Mouse (Mus musculus) limb, embryonic 14.5 days (tissue): ENCODE measurements at regions not wholly inside any gene's neighbourhood (a gene's known extent, or its start where the extent isn't known, plus 50 kb on each side); places are given as distances from the start of the nearest gene placed in this dataset.

Experiments used
- ATAC-seq: fragments of 200-750 bp; cut with Nextera tagmentation; 2 replicates; pipeline ENCODE4 v1.8.0; 2017; ENCODE audit warnings: low read depth, moderate number of reproducible peaks, moderate TSS enrichment; ENCODE audit not compliant: low FRiP score
- DNase-seq: peaks from one replicate; pipeline ENCODE4 v3.0.0-alpha.2; 2015; ENCODE audit warnings: low spot score
- H3K27ac ChIP-seq: fragments of 300-500 bp; sonication (generic); replicated peaks from 2 replicates; pipeline ENCODE4 v1.5.1; 2014; ENCODE audit warnings: low read depth, mild to moderate bottlenecking, low read length, moderate library complexity, mixed read lengths
- H3K27me3 ChIP-seq: fragments of 300-500 bp; sonication (generic); 2 replicates; pipeline ENCODE4 v1.6.1; 2014; ENCODE audit warnings: low read length, mixed read lengths; ENCODE audit not compliant: control insufficient read depth, insufficient read depth
- H3K36me3 ChIP-seq: fragments of 300-500 bp; sonication (generic); 2 replicates; pipeline ENCODE4 v1.6.1; 2014; ENCODE audit warnings: mild to moderate bottlenecking, low read length, moderate library complexity, mixed read lengths; ENCODE audit not compliant: control insufficient read depth, insufficient read depth
- H3K4me1 ChIP-seq: fragments of 300-500 bp; sonication (generic); 2 replicates; pipeline ENCODE4 v1.6.1; 2014; ENCODE audit warnings: antibody characterized with exemption, low read length, mixed read lengths; ENCODE audit not compliant: control insufficient read depth, insufficient read depth
- H3K4me2 ChIP-seq: fragments of 300-500 bp; sonication (generic); replicated peaks from 2 replicates; pipeline ENCODE4 v1.6.1; 2014; ENCODE audit warnings: low read depth, mild to moderate bottlenecking, low read length, moderate library complexity; ENCODE audit not compliant: severe bottlenecking
- H3K4me3 ChIP-seq: fragments of 300-500 bp; sonication (generic); replicated peaks from 2 replicates; pipeline ENCODE4 v1.5.1; 2014; ENCODE audit warnings: low read length
- H3K9ac ChIP-seq: fragments of 300-500 bp; sonication (generic); 2 replicates; pipeline ENCODE4 v1.6.1; 2014; ENCODE audit warnings: mild to moderate bottlenecking, low read depth, low read length, moderate library complexity; ENCODE audit not compliant: severe bottlenecking
- H3K9me3 ChIP-seq: fragments of 300-500 bp; sonication (generic); 2 replicates; pipeline ENCODE4 v1.6.1; 2016; ENCODE audit warnings: low read length; ENCODE audit not compliant: control insufficient read depth
- POLR2A ChIP-seq: fragments of 200-500 bp; IDR thresholded peaks from 2 replicates; pipeline ENCODE4 v1.8.0; 2012; ENCODE audit warnings: inconsistent platforms, mild to moderate bottlenecking, moderate library complexity, borderline replicate concordance; ENCODE audit not compliant: insufficient read depth, insufficient read length; ENCODE audit errors: extremely low read depth
- WGBS: fragments of 180-500 bp; shearing (Covaris S2); extraction: QIAGEN DNeasy Blood & Tissue Kit; methylation state at CpG from one replicate; pipeline ENCODE4 v1.1.7; 2014; 5-methylcytosine and 5-hydroxymethylcytosine counted together

DNA sequence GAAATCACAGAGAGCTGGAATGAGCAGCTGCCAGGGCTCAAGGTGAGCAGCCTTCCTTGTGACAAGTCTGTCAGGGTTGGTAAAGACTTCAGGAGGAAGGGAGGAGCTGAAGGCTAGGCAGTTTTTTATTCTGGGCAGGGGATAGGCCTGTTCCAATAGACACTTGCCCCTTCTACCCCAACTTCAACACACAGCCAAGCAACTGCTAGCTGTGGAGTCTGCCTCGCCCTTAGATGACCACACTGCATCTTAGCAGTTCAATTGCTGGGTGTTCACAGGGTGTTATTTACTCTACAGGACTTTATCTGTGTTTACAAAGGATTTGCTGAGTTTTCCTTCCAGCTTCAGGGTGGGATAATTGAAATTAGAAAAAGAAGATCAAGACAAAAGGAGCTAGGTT is 128.2 kb upstream of the Marcks start:
- 58% methylated on average over 1 of the region's 1 CpGs for WGBS
- H3K4me1 ChIP-seq, result no peaks in the 10 kb centered on the region
- H3K27me3 ChIP-seq, result no peaks in the 10 kb centered on the region
- H3K4me3 ChIP-seq, result no peak overlapping the region
- H3K27ac ChIP-seq, result no peak overlapping the region
- no peak for TF ChIP-seq POLR2A
- H3K36me3 ChIP-seq, result no peaks in the 10 kb centered on the region
- DNase-seq (no peak), ATAC-seq (no peak)
- no peak overlapping the region for H3K9ac ChIP-seq
- no peaks in the 10 kb centered on the region for H3K9me3 ChIP-seq
- H3K4me2 ChIP-seq, result no peak overlapping the region

DNA sequence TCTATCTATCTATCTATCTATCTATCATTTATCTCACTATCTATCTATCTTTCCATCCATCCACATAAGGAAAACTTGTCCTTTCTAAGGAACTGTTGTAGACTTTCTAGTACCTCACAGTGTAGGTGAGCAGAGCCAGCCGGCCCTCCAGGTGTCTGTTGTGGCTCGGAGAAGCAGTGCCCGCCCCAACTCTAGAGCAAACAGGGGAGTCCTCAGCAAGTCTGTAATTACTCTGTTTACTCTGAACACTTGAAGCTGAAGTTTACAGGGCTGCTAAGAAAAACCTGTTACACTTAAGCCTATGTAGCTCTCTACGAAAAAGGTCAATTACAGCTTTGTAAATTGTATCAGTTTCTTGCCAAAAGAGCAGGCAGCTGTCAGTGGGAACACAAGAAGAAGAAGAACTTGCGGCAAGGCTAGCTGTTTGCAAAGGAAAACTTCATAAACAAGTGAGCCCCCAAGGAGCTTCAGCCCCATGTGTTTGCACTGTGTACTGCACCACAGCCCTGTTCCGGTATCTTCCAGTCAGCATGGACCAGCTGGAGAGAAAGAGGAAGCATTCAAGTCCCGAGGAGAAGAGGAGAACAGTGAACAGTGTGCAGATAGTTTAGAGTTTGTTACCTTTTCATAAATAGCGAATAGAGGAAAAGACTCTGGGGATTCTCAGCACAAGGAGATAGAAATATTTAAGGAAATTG is 122.2 kb upstream of the Marcks start:
- no peaks in the 10 kb centered on the region for H3K4me1 ChIP-seq
- no peak overlapping the region for H3K27ac ChIP-seq
- DNase-seq, result no peak
- no peak overlapping the region for H3K9ac ChIP-seq
- H3K27me3 ChIP-seq, result no peaks in the 10 kb centered on the region
- no peaks in the 10 kb centered on the region for H3K9me3 ChIP-seq
- no peaks in the 10 kb centered on the region for H3K36me3 ChIP-seq
- H3K4me2 ChIP-seq, result no peak overlapping the region
- no peak for ATAC-seq
- 56% methylated on average over 8 of the region's 8 CpGs for WGBS
- no peak overlapping the region for H3K4me3 ChIP-seq
- no peak for TF ChIP-seq POLR2A

GRCm38 (mm10) chr10:37259186-37259585 is 120.5 kb upstream of the Marcks start:
- DNase-seq, result no peak
- ATAC-seq, result no peak
- H3K4me2 ChIP-seq, result no peak overlapping the region
- H3K27ac ChIP-seq, result no peak overlapping the region
- no peaks in the 10 kb centered on the region for H3K4me1 ChIP-seq
- no peaks in the 10 kb centered on the region for H3K9me3 ChIP-seq
- TF ChIP-seq POLR2A, result no peak
- H3K36me3 ChIP-seq, result no peaks in the 10 kb centered on the region
- H3K9ac ChIP-seq, result no peak overlapping the region
- H3K27me3 ChIP-seq, result no peaks in the 10 kb centered on the region
- 93% methylated on average over 3 of the region's 3 CpGs for WGBS
- no peak overlapping the region for H3K4me3 ChIP-seq

DNA sequence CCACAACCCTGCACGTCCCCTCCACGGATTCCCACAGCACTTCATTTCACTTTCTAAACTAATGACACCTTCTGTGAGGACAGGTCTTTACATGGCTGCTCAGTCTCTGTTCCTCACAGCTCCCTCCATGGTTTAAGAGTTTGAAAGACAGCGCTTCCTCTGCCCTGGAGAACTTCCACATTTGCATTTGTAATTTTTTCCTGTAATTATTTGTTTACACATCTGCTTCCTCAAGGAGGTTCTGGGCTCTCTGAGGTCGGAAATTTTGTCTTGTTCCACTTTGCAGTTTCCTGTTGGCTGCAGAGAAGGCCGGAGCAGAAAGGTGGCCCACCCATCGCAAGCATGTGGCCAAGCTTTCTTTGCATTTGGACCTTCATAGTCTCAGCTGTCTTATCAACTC is 118.8 kb upstream of the Marcks start:
- Histone ChIP-seq H3K4me2 (no peak overlapping the region), H3K27ac (no peak overlapping the region), H3K4me1 (no peaks in the 10 kb centered on the region), H3K9me3 (no peaks in the 10 kb centered on the region), H3K27me3 (no peaks in the 10 kb centered on the region), H3K36me3 (no peaks in the 10 kb centered on the region), H3K9ac (no peak overlapping the region), H3K4me3 (no peak overlapping the region)
- no peak for TF ChIP-seq POLR2A
- ATAC-seq (no peak), DNase-seq (no peak)
- WGBS, result 72% methylated on average over 6 of the region's 6 CpGs

GRCm38 (mm10) chr10:37250934-37251521 is 112.3 kb upstream of the Marcks start:
- H3K4me3 ChIP-seq, result no peak overlapping the region
- H3K4me2 ChIP-seq, result no peak overlapping the region
- peaks cover 16% of the 10 kb centered on the region for H3K4me1 ChIP-seq
- no peak for TF ChIP-seq POLR2A
- H3K9me3 ChIP-seq, result no peaks in the 10 kb centered on the region
- ATAC-seq (peak; percentile 83), DNase-seq (peak; percentile 76)
- H3K27me3 ChIP-seq, result no peaks in the 10 kb centered on the region
- H3K27ac ChIP-seq, result peak overlapping the region; percentile 65
- H3K9ac ChIP-seq, result no peak overlapping the region
- WGBS, result 56% methylated on average over 6 of the region's 6 CpGs
- no peaks in the 10 kb centered on the region for H3K36me3 ChIP-seq
